ENCODE assay signal across 22 mouse cellular contexts in genomic region chr10:86338121-86338715, GRCm38 (mm10). TPM values are rescaled to one million over a fixed set of nuclear protein-coding genes. Genes with fewer than 3 reads are reported as not detected.
DNase-seq lines count a peak whose midpoint lies in the region; ATAC-seq lines count a peak whose summit lies in the region.
"Had no signal": no experiment of that assay in that cellular context is flagged by ENCODE, and none has a peak within 500 bp of the region (broad histone marks: within the 10 kb centered on the region; RNA-seq: fewer than 3 reads in every experiment).

No protein-coding gene starts in this region.

- H3K4me1 ChIP-seq in kidney, embryonic 15.5 days: peaks cover 71% of the 10 kb centered on the region
- peaks cover 73% of the 10 kb centered on the region for H3K4me1 ChIP-seq in brown adipose tissue, adult 24 weeks (ENCODE audit: control insufficient read depth, insufficient read depth, insufficient read length, low read length)

- WGBS in kidney, embryonic 15.5 days: 60% methylated on average over 4 of the region's 4 CpGs

- H3K36me3 ChIP-seq in kidney, embryonic 15.5 days: peaks cover 7% of the 10 kb centered on the region; the same call in 1 of the 2 replicates
- H3K36me3 ChIP-seq: hindbrain, embryonic 15.5 days had no signal

- DNase-seq in adrenal gland, postnatal 10 days: peak; percentile 39
- no peak for DNase-seq in adrenal gland, adult 2 months
- peak; percentile 11 for DNase-seq in kidney, adult 18-20 months
- DNase-seq in ES-CJ7 (ENCODE audit: low read depth, low spot score) (peak; percentile 79), MN1 (ENCODE audit: low spot score) (no peak)
- DNase-seq in right cerebral cortex, adult 2 months (ENCODE audit: low spot score in 2 of 2): no peak
- DNase-seq: adrenal gland, postnatal 36 days; cerebellum, adult 2 months; cerebellum, postnatal 36 days; heart, adult 18-20 months; heart, postnatal 10 days; kidney, postnatal 25 days; layer of hippocampus, adult 9-11 months; lung, embryonic 14.5 days; thymus, postnatal 36 days had no signal

- H3K27ac ChIP-seq in kidney, embryonic 15.5 days: no peak overlapping the region
- H3K27ac ChIP-seq in brown adipose tissue, adult 24 weeks (replicated peaks; ENCODE audit: low read depth, low read length): peak overlapping the region; percentile 92

- no peak for ATAC-seq in kidney, embryonic 15.5 days (replicated peaks; ENCODE audit: low FRiP score)
- ATAC-seq: activated CD4-positive, CD25-positive, alpha-beta regulatory T cell, adult 4 months; intestine, embryonic 16.5 days had no signal

- no peak overlapping the region for H3K4me3 ChIP-seq in kidney, embryonic 15.5 days (replicated peaks)
- no peak overlapping the region for H3K4me3 ChIP-seq in brown adipose tissue, adult 24 weeks (ENCODE audit: insufficient read depth, low read depth, low read length)
- H3K4me3 ChIP-seq: hindbrain, embryonic 15.5 days had no signal

- no peak overlapping the region for H3K4me2 ChIP-seq in kidney, embryonic 15.5 days
- H3K4me2 ChIP-seq: hindbrain, embryonic 15.5 days; liver, embryonic 11.5 days; lung, embryonic 14.5 days; midbrain, embryonic 11.5 days had no signal

- no peak overlapping the region for H3K9ac ChIP-seq in kidney, embryonic 15.5 days
- H3K9ac ChIP-seq: hindbrain, embryonic 15.5 days; lung, embryonic 14.5 days had no signal

- no peaks in the 10 kb centered on the region for H3K9me3 ChIP-seq in kidney, embryonic 15.5 days (replicated peaks)
- H3K9me3 ChIP-seq: hindbrain, embryonic 15.5 days had no signal

- no peaks in the 10 kb centered on the region for H3K27me3 ChIP-seq in kidney, embryonic 15.5 days
- H3K27me3 ChIP-seq: hindbrain, embryonic 15.5 days had no signal

RNA-seq across cellular contexts. Expression of gene Timp3, which starts 38.0 kb away (rescaled TPM):
- 100 to 1,000 TPM; 209 to 211 TPM for total RNA-seq in adrenal gland, postnatal 10 days (2021)
- total RNA-seq in adrenal gland, adult 2 months (2021): 100 to 1,000 TPM; 424 to 599 TPM
- polyA plus RNA-seq in adrenal gland, adult 2 months (2012; rRNA removed): 590 and 604 TPM in 2 replicates
- 82.0 and 85.9 TPM in 2 replicates for polyA plus RNA-seq in kidney, embryonic 15.5 days (2015; fragmentation: Nextera tagmentation; extraction: Ambion mirVana)
- polyA plus RNA-seq in brown adipose tissue, adult 24 weeks (2012; ENCODE audit: insufficient read depth, insufficient read length, missing spikeins): 63.4 and 130 TPM in 2 replicates
- polyA plus RNA-seq: activated CD4-positive, CD25-positive, alpha-beta regulatory T cell, adult 4 months had no signal

Comparison
In these comparisons a context has a peak if more than half of its experiments do, and no peak if none do; other contexts are left out.
1. DNase-seq: peak in adrenal gland, postnatal 10 days (single experiment), kidney, adult 18-20 months (single experiment) and ES-CJ7 (single experiment); none in adrenal gland, adult 2 months (single experiment), right cerebral cortex, adult 2 months (0 of 2) and MN1 (single experiment).